Mouse (Mus musculus): Measurements from ENCODE around the gene Ppil3. TPM values are rescaled to one million over a fixed set of nuclear protein-coding genes. Genes with fewer than 3 reads are reported as not detected.

Ppil3 gene
- 8.2 and 11.2 TPM in 2 replicates for polyA plus RNA-seq (2012)

DNA sequence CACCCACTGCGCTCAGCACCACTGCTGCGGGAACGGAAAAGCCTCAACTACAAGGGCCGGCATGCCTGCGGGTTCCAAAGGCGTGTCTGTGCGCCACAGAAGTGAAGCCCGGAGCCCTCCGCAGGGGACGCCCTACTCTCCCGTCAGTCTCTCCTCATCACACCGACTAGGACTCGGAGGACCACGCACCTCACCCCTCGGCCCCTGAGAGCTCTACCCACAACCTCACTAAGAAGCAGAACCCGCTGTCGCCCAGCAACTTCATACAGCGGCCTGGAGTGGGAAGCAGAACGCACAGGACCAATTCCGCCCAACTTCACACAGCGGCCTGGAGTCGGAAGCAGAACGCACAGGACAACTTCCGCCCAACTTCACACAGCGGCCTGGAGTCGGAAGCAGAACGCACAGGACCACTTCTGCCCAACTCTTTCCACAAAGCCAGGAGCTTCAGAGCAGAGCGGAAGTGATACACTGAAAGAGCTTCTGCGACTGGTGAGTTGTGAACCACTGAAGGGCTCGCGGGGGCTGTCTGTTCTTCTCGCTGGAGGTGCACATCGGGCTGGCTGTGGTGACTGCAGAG lies at the start of gene Ppil3, which contains the start of gene Nif3l1:
Gene Ppil3, minus strand, starts transcription at position 344 of the 580 bp plus-strand sequence.
Gene Nif3l1, plus strand, starts transcription at position 9 of the 580 bp plus-strand sequence.
- TF ChIP-seq GATA1 (IDR thresholded peaks at IDR 0.05; ENCODE audit: low read length): no peak

DNA sequence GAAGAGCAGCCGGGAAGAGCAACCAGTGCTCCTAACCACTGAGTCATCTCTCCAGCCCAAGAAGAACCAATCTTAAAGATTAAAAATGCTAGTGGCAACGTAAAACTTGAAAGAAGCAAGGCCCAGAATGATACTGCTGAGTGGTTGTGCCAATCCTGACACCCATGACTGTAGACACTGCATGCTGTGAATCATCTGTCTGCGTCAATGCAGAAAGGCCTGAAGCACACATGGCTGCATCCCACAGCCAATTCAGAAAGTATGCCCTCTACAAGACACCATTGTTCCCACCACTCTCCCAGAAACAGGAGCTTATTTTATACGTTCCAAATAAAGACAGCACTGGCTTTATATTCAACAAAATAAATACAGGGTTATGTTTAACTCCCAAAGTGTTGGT lies 37.4 kb upstream of the Ppil3 start:
- TF ChIP-seq GATA1 (IDR thresholded peaks at IDR 0.05; ENCODE audit: low read length): no peak

DNA sequence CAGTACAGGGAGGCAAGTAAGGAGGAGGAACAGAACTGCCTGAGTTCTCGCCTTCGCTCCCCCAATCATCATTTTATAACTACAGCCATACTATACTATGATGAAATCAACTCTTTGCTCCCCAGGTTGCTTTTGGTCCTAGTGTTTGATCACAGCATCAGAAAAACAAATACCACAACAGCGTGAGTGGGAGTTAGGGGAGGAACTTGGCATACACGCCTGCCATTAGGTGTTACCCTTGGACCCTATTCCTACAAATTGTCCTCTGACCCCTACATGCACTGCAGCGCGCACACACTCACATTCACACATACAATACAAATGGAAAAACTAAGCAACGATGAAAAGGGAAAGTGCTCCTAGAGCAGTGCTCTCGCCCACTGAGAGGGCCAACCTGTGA lies 30.4 kb upstream of the Ppil3 start:
- TF ChIP-seq GATA1 (IDR thresholded peaks at IDR 0.05; ENCODE audit: low read length): no peak

DNA sequence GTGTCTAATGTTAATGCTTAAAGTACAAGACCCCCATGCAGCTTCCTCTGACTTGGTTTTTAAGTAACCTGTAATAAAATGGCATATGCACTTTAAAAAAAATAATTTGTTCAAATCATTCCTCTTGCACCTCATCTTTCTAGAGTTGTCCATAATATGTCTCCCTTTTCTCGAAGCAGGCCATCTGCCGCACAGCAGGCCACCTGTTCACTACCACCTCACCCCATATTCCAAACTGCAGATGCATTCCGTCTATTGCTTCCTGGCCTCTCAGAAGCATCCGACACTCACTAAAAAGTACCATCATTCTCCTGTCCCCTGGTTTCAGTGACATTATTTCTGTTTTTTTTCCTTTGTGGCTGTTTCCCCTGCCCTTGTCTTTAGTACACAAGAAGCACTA lies 20.3 kb upstream of the Ppil3 start:
- TF ChIP-seq GATA1 (IDR thresholded peaks at IDR 0.05; ENCODE audit: low read length): no peak

DNA sequence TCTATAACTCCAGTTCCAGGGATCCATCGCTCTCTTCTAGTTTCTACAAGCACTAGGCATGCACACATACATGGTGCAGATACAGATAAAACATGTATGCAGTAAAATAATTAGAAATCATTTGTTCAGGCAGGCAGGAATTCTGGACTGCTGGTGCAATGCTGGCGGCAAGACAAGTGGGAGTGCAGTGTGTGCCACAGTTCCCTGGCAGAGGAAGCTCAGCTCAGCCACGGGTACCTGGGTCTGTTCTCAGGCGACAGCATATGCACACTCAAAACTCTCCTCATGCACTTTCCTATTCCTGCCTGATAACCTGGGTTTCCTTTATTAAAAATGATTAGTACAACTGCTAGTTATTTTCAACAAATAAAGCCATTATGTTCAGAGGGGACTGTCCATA lies 19.8 kb upstream of the Ppil3 start:
- TF ChIP-seq GATA1 (IDR thresholded peaks at IDR 0.05; ENCODE audit: low read length): no peak

DNA sequence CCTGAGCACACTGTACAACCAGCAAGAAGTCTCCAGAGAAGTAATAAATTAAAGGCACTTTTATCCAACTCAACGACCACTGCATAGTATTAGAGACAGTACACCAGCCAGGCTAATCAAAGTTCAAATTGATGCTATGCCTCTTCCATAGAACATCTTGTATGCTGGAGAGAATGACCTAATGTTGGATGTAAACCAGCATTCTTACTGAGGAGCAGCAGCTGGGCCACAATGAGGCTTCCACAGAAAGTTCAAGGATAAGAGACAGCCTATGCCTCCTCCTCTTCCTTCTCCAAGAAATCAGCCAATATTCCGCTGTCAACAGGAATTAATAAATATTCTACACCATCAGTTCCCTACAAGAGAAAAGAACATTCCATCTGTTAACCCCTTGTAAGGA lies 18.6 kb upstream of the Ppil3 start:
- no peak for TF ChIP-seq GATA1 (IDR thresholded peaks at IDR 0.05; ENCODE audit: low read length)

DNA sequence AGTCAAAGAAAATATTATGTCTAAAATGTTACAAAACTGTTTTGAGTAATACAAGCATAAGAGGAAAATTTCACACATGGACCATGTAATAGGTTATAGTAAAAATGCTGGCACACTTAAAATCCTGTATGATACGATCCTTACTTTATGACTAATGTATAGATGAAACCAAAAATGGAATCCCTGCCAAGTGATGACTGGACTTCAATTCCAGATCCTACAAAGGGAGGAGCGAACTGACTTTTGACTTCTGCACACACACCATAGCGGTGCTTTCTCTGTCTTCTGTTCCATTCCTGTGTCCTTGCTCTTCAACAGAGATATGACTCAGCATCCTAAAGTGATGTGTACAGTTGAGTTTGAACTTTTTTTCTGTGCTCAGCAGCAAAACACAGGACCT lies 15.3 kb upstream of the Ppil3 start:
- TF ChIP-seq GATA1 (IDR thresholded peaks at IDR 0.05; ENCODE audit: low read length): no peak

DNA sequence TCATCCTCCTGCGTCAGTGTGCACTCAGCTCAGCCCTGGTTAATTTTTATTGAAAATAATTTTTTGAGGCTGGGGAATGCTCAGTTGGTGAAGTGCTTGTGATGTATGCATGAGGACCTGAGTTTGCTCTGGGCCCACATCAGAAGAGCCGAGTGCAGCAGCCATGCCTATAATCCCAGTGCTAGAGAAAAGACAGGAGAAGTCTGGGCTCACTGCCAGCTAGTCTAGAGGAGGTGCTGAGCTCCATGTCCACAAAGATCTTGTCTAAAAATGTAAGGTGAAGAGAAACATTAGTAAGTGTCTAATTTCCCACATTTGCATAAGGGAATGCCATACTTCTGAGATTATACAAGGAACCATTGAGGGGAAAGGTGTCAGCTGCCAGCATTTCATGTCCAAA lies 13.6 kb upstream of the Ppil3 start:
- no peak for TF ChIP-seq GATA1 (IDR thresholded peaks at IDR 0.05; ENCODE audit: low read length)

DNA sequence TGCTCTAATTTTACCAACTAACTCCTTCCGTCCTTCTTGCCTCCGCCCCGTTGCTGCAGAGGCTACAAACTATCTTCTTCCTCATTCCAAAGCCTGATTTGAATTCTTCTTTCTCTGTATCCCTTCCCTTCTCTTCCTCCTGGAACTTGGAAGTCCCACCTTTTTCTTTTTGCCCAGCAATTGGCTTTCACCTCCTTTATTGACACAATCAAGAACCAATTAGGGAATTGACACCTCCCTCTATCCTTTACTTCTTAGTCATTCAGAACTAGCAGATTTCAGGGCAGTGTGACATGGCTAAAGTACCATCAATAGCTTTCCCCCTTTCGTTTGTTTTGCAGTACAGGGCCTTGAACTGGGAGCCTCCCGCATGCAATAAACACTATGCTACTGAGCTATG lies 12.9 kb upstream of the Ppil3 start:
- TF ChIP-seq GATA1 (IDR thresholded peaks at IDR 0.05; ENCODE audit: low read length): no peak

DNA sequence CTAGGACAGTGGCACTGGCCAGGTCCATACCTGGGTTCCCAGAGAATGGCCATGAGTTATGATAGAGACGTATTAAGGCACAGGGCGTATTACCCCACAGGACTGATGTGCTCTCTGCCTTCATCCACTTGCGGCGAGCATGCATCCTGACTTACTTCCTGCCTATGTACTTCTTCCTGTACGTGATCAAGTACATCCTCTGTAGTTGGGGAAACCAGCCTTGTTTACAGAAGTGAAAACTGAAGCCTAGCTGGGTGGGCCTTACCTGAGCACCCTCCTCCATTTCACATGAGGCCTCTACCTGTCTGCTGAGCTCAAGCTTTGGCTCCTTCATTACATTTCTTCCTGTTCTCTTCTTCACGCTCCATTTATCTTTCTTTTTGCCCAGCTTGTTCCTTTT lies 9.0 kb upstream of the Ppil3 start:
- no peak for TF ChIP-seq GATA1 (IDR thresholded peaks at IDR 0.05; ENCODE audit: low read length)

DNA sequence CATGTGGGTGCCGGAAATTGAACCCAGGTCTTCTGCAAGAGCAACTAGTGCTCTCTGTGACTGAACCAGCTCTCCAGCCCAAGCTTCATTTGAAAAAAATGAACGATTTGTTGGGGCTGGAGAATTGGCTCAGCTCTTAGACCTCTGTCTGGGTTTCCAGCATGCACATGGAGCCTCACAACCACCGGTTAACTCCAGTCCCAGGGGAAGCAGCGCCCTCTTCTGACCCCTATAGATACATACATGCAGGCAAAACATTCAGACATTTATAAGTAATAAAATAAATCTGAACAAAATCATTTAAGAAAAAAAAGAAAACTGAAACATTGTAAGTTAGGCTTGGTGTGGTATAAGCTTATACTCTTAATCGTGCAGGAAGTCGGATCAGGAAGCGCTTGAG lies 3.1 kb upstream of the Ppil3 start:
- no peak for TF ChIP-seq GATA1 (IDR thresholded peaks at IDR 0.05; ENCODE audit: low read length)

DNA sequence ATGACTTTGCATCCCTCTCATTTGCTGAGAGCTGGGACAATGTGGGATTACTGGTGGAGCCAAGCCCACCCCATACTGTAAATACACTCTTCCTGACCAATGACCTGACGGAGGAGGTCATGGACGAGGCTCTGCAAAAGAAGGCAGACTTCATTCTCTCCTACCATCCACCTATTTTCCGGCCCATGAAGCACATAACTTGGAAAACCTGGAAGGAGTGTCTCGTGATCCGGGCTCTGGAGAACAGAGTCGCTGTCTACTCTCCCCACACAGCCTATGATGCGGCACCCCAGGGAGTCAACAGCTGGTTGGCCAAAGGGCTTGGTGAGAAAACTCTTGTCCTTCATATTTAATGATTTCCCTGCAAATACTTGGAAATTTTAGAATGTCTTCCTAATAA lies 2.5 kb upstream of the Ppil3 start:
- no peak for TF ChIP-seq GATA1 (IDR thresholded peaks at IDR 0.05; ENCODE audit: low read length)

DNA sequence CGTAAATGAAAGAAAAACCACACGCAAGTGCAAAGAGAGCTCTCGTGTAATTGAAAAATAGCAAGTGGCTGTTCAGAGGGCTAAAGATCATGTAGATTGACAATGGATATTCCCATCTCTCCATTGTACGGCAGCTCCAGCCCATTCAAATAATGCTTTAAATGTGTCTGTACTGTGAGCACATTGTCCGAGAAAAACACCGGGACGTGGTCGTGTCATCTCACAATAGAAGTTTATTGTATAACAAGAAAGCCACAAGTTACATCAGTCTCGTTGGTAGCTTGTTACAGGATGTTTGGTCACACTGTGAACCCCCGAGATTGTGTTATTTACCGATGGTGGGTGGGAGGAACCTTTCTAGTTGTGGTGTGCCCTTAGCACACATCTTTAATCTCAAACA lies 575 bp upstream of the Ppil3 start:
- no peak for TF ChIP-seq GATA1 (IDR thresholded peaks at IDR 0.05; ENCODE audit: low read length)

DNA sequence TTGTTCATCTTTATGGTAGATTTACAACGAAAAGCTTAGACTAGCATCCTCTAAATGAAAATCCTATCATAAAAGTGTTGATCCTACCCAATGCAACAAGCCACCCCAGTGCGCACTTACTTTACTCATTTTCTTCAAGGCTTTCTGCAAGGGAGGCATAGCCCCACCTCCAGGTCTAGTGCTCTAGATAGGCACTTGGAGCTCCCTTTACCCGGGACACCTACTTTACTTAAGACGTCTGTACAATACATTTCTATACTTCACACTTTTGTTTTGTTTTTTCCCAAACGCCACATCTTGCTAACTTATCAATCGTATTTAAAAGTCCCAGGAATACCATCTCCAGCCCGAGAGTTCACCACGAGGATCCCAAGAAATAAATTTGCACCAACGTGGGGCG lies 595 bp downstream of the Ppil3 start:
- TF ChIP-seq GATA1 (IDR thresholded peaks at IDR 0.05; ENCODE audit: low read length): no peak

DNA sequence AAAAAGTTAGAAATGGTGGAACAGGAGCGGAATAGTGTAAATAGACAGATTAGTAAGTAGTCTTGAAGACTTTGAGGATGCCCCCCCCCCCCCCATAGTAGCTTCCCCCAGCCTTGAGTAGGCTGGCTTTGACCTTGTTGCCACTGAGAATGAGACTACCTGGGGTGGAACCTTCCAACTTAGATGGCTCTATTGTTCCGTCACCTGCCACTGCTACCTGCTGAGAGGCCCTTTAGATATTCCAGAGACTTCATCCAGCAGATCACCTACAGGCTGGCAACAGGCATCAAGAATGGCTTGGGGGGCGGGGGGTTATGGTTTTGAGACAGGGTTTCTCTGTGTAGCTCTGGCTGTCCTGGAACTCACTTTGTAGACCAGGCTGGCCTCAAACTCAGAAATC lies 20.7 kb downstream of the Ppil3 start:
- TF ChIP-seq GATA1 (IDR thresholded peaks at IDR 0.05; ENCODE audit: low read length): no peak

DNA sequence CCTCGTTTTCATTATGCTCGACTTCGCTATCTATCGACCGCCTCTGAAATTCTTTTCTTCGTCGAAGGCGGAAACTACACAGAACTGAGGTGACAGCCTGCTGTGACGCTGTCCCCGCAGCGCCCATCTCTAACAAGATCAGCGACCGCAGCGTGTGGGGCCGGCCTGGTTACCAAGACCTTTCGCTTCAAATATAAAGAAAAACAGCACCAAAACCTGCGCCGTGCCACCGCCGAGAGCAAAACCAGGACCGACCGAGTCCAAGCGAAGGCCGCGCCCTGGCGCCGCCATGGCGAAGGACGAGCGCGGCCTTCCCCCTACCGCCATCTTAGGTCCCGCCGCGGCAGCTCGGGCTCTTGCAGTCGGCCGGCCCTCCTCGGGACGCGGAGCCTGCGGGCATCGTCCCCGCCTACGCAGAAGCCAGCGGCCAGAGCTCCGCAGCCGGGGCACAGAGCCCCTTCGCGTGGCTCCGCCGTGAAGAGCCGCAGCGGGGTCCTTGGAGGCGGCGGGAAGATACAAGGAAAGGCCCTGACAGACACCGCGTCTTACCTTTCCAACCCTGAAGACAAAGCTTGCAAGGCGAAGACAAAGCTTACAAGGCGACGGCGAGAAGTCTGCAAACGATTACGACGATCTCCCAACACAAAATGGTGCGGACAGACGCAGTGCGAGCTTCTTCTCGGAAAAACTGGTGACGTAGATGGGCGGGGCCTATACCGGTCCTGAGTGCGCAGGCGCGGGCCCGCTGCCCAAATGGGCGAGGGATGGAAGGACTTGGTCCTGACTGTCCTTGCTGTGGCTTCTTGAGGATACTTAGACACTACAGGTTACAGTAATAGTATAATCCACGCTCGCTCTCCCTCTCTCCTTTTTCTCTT lies 21.7 kb downstream of the Ppil3 start, which contains the start of gene Clk1:
Gene Clk1, minus strand, starts transcription at position 696 of the 878 bp plus-strand sequence.
- no peak for TF ChIP-seq GATA1 (IDR thresholded peaks at IDR 0.05; ENCODE audit: low read length)

DNA sequence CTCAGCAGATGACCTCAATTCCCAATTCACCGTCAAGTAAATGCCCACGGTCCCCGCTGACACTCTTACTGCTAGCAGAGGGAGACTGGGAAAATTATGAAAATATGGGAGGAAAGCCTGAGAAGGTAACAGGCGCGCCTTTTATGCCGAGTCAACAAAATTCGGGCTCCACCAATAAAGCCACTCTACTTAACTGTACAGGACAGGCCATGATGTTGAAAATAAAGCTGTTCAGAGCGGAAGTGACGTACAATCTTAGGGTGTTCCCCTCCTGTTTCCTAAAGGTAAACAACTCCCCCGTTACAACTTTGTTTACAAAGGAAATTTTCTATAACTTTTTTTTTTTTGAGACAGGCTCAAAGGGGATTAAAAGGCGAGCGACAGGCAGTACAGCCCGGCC lies 22.4 kb downstream of the Ppil3 start:
- TF ChIP-seq GATA1 (IDR thresholded peaks at IDR 0.05; ENCODE audit: low read length): no peak
